23 mouse cellular contexts compared by ENCODE assay signal in the genomic region with DNA sequence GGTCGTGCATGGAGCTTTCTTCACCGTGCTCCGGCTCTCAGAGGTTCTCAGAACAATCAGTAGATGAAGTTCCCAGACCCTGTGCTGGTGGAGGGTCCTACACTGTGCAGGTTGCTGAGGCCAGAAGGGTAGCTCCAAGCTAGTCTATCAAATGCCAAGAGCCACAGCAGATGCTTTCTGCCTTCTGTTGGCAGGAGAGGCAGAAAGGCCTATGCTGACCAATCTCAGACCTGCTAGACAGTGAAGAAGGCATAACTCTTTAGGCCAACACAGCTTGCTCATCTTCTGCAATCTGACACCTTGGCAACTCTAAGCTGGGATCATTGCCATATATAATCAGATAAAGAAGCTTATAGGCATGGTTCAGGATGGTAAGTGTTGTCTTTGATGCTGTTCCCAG. TPM values are rescaled to one million over a fixed set of nuclear protein-coding genes. Genes with fewer than 3 reads are reported as not detected.
A peak's percentile ranks its signal among the peaks of the same experiment; 100 is the strongest.
DNase-seq lines count a peak whose midpoint lies in the region; ATAC-seq and TF ChIP-seq lines count a peak whose summit lies in the region.
"Had no signal": no experiment of that assay in that cellular context is flagged by ENCODE, and none has a peak within 500 bp of the region (broad histone marks: within the 10 kb centered on the region; RNA-seq: fewer than 3 reads in every experiment).

No protein-coding gene starts in this region.

- no peak for DNase-seq in hindbrain, postnatal 0 days (ENCODE audit: low spot score)
- no peak for DNase-seq in hindbrain, embryonic 10.5 days (ENCODE audit: low spot score)
- peak; percentile 57 to 71 for DNase-seq in cerebellum, adult 18-20 months
- DNase-seq in cerebellum, adult 9-11 months: peak; percentile 84
- DNase-seq in lung, adult 2 months: no peak
- no peak for DNase-seq in layer of hippocampus, postnatal 14 days (ENCODE audit: low spot score in 2 of 2)
- DNase-seq: adrenal gland, postnatal 14 days; gastrocnemius, adult 2 months; kidney, adult 8-10 months; liver, postnatal 0 days; lung, postnatal 14 days; right cerebral cortex, postnatal 14 days; spleen, adult 18-20 months had no signal

- no peak overlapping the region for H3K4me3 ChIP-seq in hindbrain, postnatal 0 days (ENCODE audit: low read length)
- H3K4me3 ChIP-seq in hindbrain, embryonic 10.5 days: no peak overlapping the region
- H3K4me3 ChIP-seq in neural tube, embryonic 15.5 days (replicated peaks): no peak overlapping the region
- no peak overlapping the region for H3K4me3 ChIP-seq in lung, adult 2 months (replicated peaks; ENCODE audit: extremely low read depth, low read depth, low read length)
- H3K4me3 ChIP-seq: embryonic facial prominence, embryonic 15.5 days; gastrocnemius, adult 2 months; heart, embryonic 10.5 days; limb, embryonic 12.5 days had no signal

- H3K9me3 ChIP-seq in hindbrain, postnatal 0 days (ENCODE audit: low read length): no peaks in the 10 kb centered on the region
- H3K9me3 ChIP-seq in hindbrain, embryonic 10.5 days: no peaks in the 10 kb centered on the region
- no peaks in the 10 kb centered on the region for H3K9me3 ChIP-seq in neural tube, embryonic 15.5 days (replicated peaks)
- H3K9me3 ChIP-seq: embryonic facial prominence, embryonic 15.5 days; heart, embryonic 10.5 days; limb, embryonic 12.5 days had no signal

- no peak overlapping the region for H3K4me2 ChIP-seq in hindbrain, postnatal 0 days (ENCODE audit: low read depth, low read length)
- H3K4me2 ChIP-seq in neural tube, embryonic 15.5 days: no peak overlapping the region
- H3K4me2 ChIP-seq: embryonic facial prominence, embryonic 15.5 days; limb, embryonic 12.5 days; liver, embryonic 11.5 days; midbrain, embryonic 11.5 days had no signal

- TF ChIP-seq CTCF in hindbrain, postnatal 0 days (IDR thresholded peaks at IDR 0.05; ENCODE audit: low read depth): no peak
- TF ChIP-seq CTCF in lung, adult 2 months (IDR thresholded peaks at IDR 0.05; ENCODE audit: insufficient read depth, low read length): no peak

- H3K27me3 ChIP-seq in hindbrain, postnatal 0 days (ENCODE audit: insufficient read depth, low read length): no peaks in the 10 kb centered on the region
- H3K27me3 ChIP-seq in hindbrain, embryonic 10.5 days (ENCODE audit: insufficient read depth, poor library complexity, severe bottlenecking): no peaks in the 10 kb centered on the region
- H3K27me3 ChIP-seq in neural tube, embryonic 15.5 days (replicated peaks): no peaks in the 10 kb centered on the region
- H3K27me3 ChIP-seq: embryonic facial prominence, embryonic 15.5 days; limb, embryonic 12.5 days had no signal

- TF ChIP-seq POLR2A in lung, adult 2 months (IDR thresholded peaks at IDR 0.05; ENCODE audit: borderline replicate concordance, extremely low read depth, low read depth, low read length): no peak

- WGBS in hindbrain, postnatal 0 days: 76% methylated on average over 3 of the region's 3 CpGs
- WGBS in hindbrain, embryonic 10.5 days: 76% methylated on average over 3 of the region's 3 CpGs
- WGBS in neural tube, embryonic 15.5 days: 78% methylated on average over 3 of the region's 3 CpGs
- 68% methylated on average over 3 of the region's 3 CpGs for WGBS in lung, adult 2 months

- peak; percentile 45; the same call in 1 of the 2 replicates for ATAC-seq in hindbrain, postnatal 0 days
- no peak for ATAC-seq in neural tube, embryonic 15.5 days (ENCODE audit: low FRiP score)
- ATAC-seq: forebrain, embryonic 14.5 days; liver, postnatal 0 days had no signal

- no peaks in the 10 kb centered on the region for H3K4me1 ChIP-seq in hindbrain, postnatal 0 days (ENCODE audit: insufficient read depth, low read length)
- no peaks in the 10 kb centered on the region for H3K4me1 ChIP-seq in hindbrain, embryonic 10.5 days (replicated peaks)
- H3K4me1 ChIP-seq in neural tube, embryonic 15.5 days: peaks cover 4% of the 10 kb centered on the region
- no peaks in the 10 kb centered on the region for H3K4me1 ChIP-seq in lung, adult 2 months (ENCODE audit: control insufficient read depth, insufficient read depth, low read length)
- H3K4me1 ChIP-seq: embryonic facial prominence, embryonic 15.5 days; limb, embryonic 12.5 days had no signal

- H3K36me3 ChIP-seq in hindbrain, postnatal 0 days (ENCODE audit: insufficient read depth, low read length): no peaks in the 10 kb centered on the region
- H3K36me3 ChIP-seq in hindbrain, embryonic 10.5 days: no peaks in the 10 kb centered on the region
- H3K36me3 ChIP-seq in neural tube, embryonic 15.5 days: no peaks in the 10 kb centered on the region
- H3K36me3 ChIP-seq: embryonic facial prominence, embryonic 15.5 days; heart, embryonic 10.5 days; limb, embryonic 12.5 days had no signal

- H3K27ac ChIP-seq in hindbrain, postnatal 0 days: no peak overlapping the region
- H3K27ac ChIP-seq in hindbrain, embryonic 10.5 days: no peak overlapping the region
- no peak overlapping the region for H3K27ac ChIP-seq in neural tube, embryonic 15.5 days (replicated peaks)
- H3K27ac ChIP-seq: embryonic facial prominence, embryonic 15.5 days; gastrocnemius, adult 2 months; heart, embryonic 10.5 days; limb, embryonic 12.5 days had no signal

- H3K9ac ChIP-seq in hindbrain, postnatal 0 days (replicated peaks; ENCODE audit: low read length): no peak overlapping the region
- no peak overlapping the region for H3K9ac ChIP-seq in neural tube, embryonic 15.5 days (replicated peaks)
- H3K9ac ChIP-seq: embryonic facial prominence, embryonic 15.5 days; limb, embryonic 12.5 days; liver, postnatal 0 days had no signal

RNA-seq across cellular contexts. Expression of a gene that starts 5.8 kb away (rescaled TPM):
- 56.5 and 61.6 TPM in 2 replicates for total RNA-seq in hindbrain, postnatal 0 days (2014; rRNA removed)
- 4.6 and 5.0 TPM in 2 replicates for polyA plus RNA-seq in hindbrain, postnatal 0 days (2015; fragmentation: Nextera tagmentation; extraction: Ambion mirVana)
- polyA plus RNA-seq in hindbrain, embryonic 10.5 days (2016; fragmentation: Nextera tagmentation; extraction: Ambion mirVana): 1.4 and 2.9 TPM in 2 replicates
- 6.9 and 8.2 TPM in 2 replicates for polyA plus RNA-seq in neural tube, embryonic 15.5 days (2015; fragmentation: Nextera tagmentation; extraction: Ambion mirVana)
- polyA plus RNA-seq in lung, adult 2 months (2012; rRNA removed): 0.42 and 0.45 TPM in 2 replicates
- 10 to 100 TPM; 76.4 to 77.5 TPM for total RNA-seq in layer of hippocampus, postnatal 14 days (2021)
- total RNA-seq: common myeloid progenitor, adult 5-6 weeks; hematopoietic stem cell, adult 5-6 weeks; megakaryocyte progenitor cell, adult 5-6 weeks had no signal
- polyA plus RNA-seq: liver, postnatal 0 days had no signal

RNA-seq across cellular contexts. Expression of a gene that starts 19.2 kb away (rescaled TPM):
- total RNA-seq in hindbrain, postnatal 0 days (2014; rRNA removed): 62.6 and 63.9 TPM in 2 replicates
- polyA plus RNA-seq in hindbrain, postnatal 0 days (2015; fragmentation: Nextera tagmentation; extraction: Ambion mirVana): 54.1 and 63.2 TPM in 2 replicates
- 86.0 and 103 TPM in 2 replicates for polyA plus RNA-seq in hindbrain, embryonic 10.5 days (2016; fragmentation: Nextera tagmentation; extraction: Ambion mirVana)
- polyA plus RNA-seq in neural tube, embryonic 15.5 days (2015; fragmentation: Nextera tagmentation; extraction: Ambion mirVana): 60.0 and 72.5 TPM in 2 replicates
- 311 and 352 TPM in 2 replicates for polyA plus RNA-seq in lung, adult 2 months (2012; rRNA removed)
- total RNA-seq in layer of hippocampus, postnatal 14 days (2021): 10 to 100 TPM; 59.4 to 60.1 TPM

RNA-seq across cellular contexts. Expression of a gene that starts 42.9 kb away (rescaled TPM):
- total RNA-seq in hindbrain, postnatal 0 days (2014; rRNA removed): 0.37 and 0.40 TPM in 2 replicates
- polyA plus RNA-seq in hindbrain, postnatal 0 days (2015; fragmentation: Nextera tagmentation; extraction: Ambion mirVana): 0.64 and 0.66 TPM in 2 replicates
- 1.8 and 3.1 TPM in 2 replicates for polyA plus RNA-seq in hindbrain, embryonic 10.5 days (2016; fragmentation: Nextera tagmentation; extraction: Ambion mirVana)
- 0.24 and 1.9 TPM in 2 replicates for polyA plus RNA-seq in neural tube, embryonic 15.5 days (2015; fragmentation: Nextera tagmentation; extraction: Ambion mirVana)
- 22.4 and 26.7 TPM in 2 replicates for polyA plus RNA-seq in lung, adult 2 months (2012; rRNA removed)
- total RNA-seq in layer of hippocampus, postnatal 14 days (2021): under 1 TPM; 0.57 to 0.71 TPM
- total RNA-seq: common myeloid progenitor, adult 5-6 weeks had no signal

RNA-seq across cellular contexts. Expression of a gene that starts 43.7 kb away (rescaled TPM):
- total RNA-seq in hindbrain, postnatal 0 days (2014; rRNA removed): 2.0 and 3.5 TPM in 2 replicates
- polyA plus RNA-seq in hindbrain, postnatal 0 days (2015; fragmentation: Nextera tagmentation; extraction: Ambion mirVana): 0.43 and 0.95 TPM in 2 replicates
- polyA plus RNA-seq in hindbrain, embryonic 10.5 days (2016; fragmentation: Nextera tagmentation; extraction: Ambion mirVana): 0.94 and 1.1 TPM in 2 replicates
- 1.1 and 1.2 TPM in 2 replicates for polyA plus RNA-seq in neural tube, embryonic 15.5 days (2015; fragmentation: Nextera tagmentation; extraction: Ambion mirVana)
- polyA plus RNA-seq in lung, adult 2 months (2012; rRNA removed): 0.34 and 1.5 TPM in 2 replicates
- 1 to 10 TPM; 2.7 to 3.7 TPM for total RNA-seq in layer of hippocampus, postnatal 14 days (2021)
- total RNA-seq: adrenal gland, postnatal 14 days; common myeloid progenitor, adult 5-6 weeks; hematopoietic stem cell, adult 5-6 weeks; megakaryocyte progenitor cell, adult 5-6 weeks had no signal
- polyA plus RNA-seq: liver, postnatal 0 days had no signal

Comparison
In these comparisons a context has a peak if more than half of its experiments do, and no peak if none do; other contexts are left out.
1. DNase-seq: peak in cerebellum, adult 18-20 months (2 of 2) and cerebellum, adult 9-11 months (single experiment); none in hindbrain, postnatal 0 days (single experiment), hindbrain, embryonic 10.5 days (single experiment), lung, adult 2 months (single experiment) and layer of hippocampus, postnatal 14 days (0 of 2).